In the genomic region with DNA sequence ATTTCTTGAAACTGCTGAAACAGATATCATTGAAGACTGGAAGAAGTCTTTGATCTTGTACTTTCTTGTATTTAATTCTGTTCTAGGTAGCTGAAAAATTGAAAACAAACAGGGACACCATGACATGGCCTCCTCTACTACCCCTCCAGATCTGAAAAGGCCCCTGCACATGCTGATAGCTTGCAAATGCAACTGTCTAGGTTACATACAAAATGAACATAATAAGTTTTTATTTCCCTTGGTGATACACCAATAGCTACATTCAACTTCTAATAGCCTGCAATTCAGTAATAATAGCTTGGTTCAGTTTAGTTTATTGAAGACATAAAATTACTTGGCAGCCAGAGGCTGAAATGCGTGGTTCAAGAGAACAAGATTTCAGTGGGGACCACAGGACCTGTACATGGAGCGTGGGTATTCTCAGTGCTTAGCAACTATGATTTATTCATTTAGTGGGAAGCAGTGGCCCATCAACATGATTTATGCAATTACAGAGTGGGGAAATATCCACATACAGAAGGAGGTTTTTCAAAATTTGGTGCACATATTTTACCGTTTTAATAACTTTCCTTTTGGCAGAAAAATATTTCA, we compare ENCODE assay signal across 21 mouse cellular contexts.
A peak's percentile ranks its signal among the peaks of the same experiment; 100 is the strongest.
DNase-seq lines count a peak whose midpoint lies in the region; ATAC-seq and TF ChIP-seq lines count a peak whose summit lies in the region.
"Had no signal": no experiment of that assay in that cellular context is flagged by ENCODE, and none has a peak within 500 bp of the region (broad histone marks: within the 10 kb centered on the region; RNA-seq: fewer than 3 reads in every experiment).

No protein-coding gene starts in this region.

- H3K4me2 ChIP-seq in hindbrain, embryonic 16.5 days (ENCODE audit: low read length) = no peak overlapping the region
- H3K4me2 ChIP-seq in hindbrain, embryonic 14.5 days (replicated peaks) = no peak overlapping the region
- H3K4me2 ChIP-seq in neural tube, embryonic 13.5 days = no peak overlapping the region
- no peak overlapping the region for H3K4me2 ChIP-seq in neural tube, embryonic 15.5 days
- no peak overlapping the region for H3K4me2 ChIP-seq in intestine, postnatal 0 days (replicated peaks; ENCODE audit: low read depth)
- H3K4me2 ChIP-seq: embryonic facial prominence, embryonic 12.5 days; forebrain, embryonic 13.5 days; forebrain, embryonic 15.5 days had no signal

- H3K9me3 ChIP-seq in hindbrain, embryonic 16.5 days (ENCODE audit: control insufficient read depth, low read length) = no peaks in the 10 kb centered on the region
- no peaks in the 10 kb centered on the region for H3K9me3 ChIP-seq in hindbrain, embryonic 14.5 days (ENCODE audit: control insufficient read depth, low read length)
- H3K9me3 ChIP-seq in neural tube, embryonic 13.5 days = no peaks in the 10 kb centered on the region
- H3K9me3 ChIP-seq in neural tube, embryonic 15.5 days (replicated peaks) = no peaks in the 10 kb centered on the region
- no peaks in the 10 kb centered on the region for H3K9me3 ChIP-seq in intestine, postnatal 0 days (ENCODE audit: control insufficient read depth)
- H3K9me3 ChIP-seq: embryonic facial prominence, embryonic 10.5 days; embryonic facial prominence, embryonic 12.5 days; forebrain, embryonic 13.5 days; forebrain, embryonic 15.5 days had no signal

- ATAC-seq in hindbrain, embryonic 16.5 days = 0 out of 2 replicates have a peak, but pooled peaks have one; percentile 20
- ATAC-seq in hindbrain, embryonic 14.5 days (ENCODE audit: low FRiP score) = no peak
- ATAC-seq in neural tube, embryonic 13.5 days (ENCODE audit: low read depth) = peak; percentile 83
- peak; percentile 86 for ATAC-seq in neural tube, embryonic 15.5 days (ENCODE audit: low FRiP score)
- no peak for ATAC-seq in intestine, postnatal 0 days
- ATAC-seq: forebrain, embryonic 13.5 days; forebrain, embryonic 15.5 days; forebrain, postnatal 0 days had no signal

- TF ChIP-seq POLR2A in brain, embryonic 14.5 days (IDR thresholded peaks at IDR 0.05; ENCODE audit: borderline replicate concordance, extremely low read depth, insufficient read depth, insufficient read length, poor library complexity, severe bottlenecking) = no peak

- H3K4me1 ChIP-seq in hindbrain, embryonic 16.5 days (ENCODE audit: control insufficient read depth, insufficient read depth, low read depth, low read length) = no peaks in the 10 kb centered on the region
- no peaks in the 10 kb centered on the region for H3K4me1 ChIP-seq in hindbrain, embryonic 14.5 days (replicated peaks; ENCODE audit: control insufficient read depth, insufficient read depth, low read length)
- H3K4me1 ChIP-seq in neural tube, embryonic 13.5 days (replicated peaks) = no peaks in the 10 kb centered on the region
- no peaks in the 10 kb centered on the region for H3K4me1 ChIP-seq in neural tube, embryonic 15.5 days
- H3K4me1 ChIP-seq in intestine, postnatal 0 days (replicated peaks; ENCODE audit: control insufficient read depth, insufficient read depth, low read length) = no peaks in the 10 kb centered on the region
- H3K4me1 ChIP-seq: embryonic facial prominence, embryonic 10.5 days; embryonic facial prominence, embryonic 12.5 days; forebrain, embryonic 13.5 days; forebrain, embryonic 15.5 days had no signal

- WGBS in hindbrain, embryonic 16.5 days = 74% methylated on average over 3 of the region's 3 CpGs
- 71% methylated on average over 3 of the region's 3 CpGs for WGBS in hindbrain, embryonic 14.5 days
- WGBS in neural tube, embryonic 13.5 days = 60% methylated on average over 3 of the region's 3 CpGs
- 54% methylated on average over 3 of the region's 3 CpGs for WGBS in neural tube, embryonic 15.5 days
- WGBS in intestine, postnatal 0 days = 82% methylated on average over 3 of the region's 3 CpGs

- H3K27ac ChIP-seq in hindbrain, embryonic 16.5 days (ENCODE audit: low read depth, low read length) = no peak overlapping the region
- H3K27ac ChIP-seq in hindbrain, embryonic 14.5 days = no peak overlapping the region
- H3K27ac ChIP-seq in neural tube, embryonic 13.5 days (replicated peaks) = no peak overlapping the region
- no peak overlapping the region for H3K27ac ChIP-seq in neural tube, embryonic 15.5 days (replicated peaks)
- no peak overlapping the region for H3K27ac ChIP-seq in intestine, postnatal 0 days (ENCODE audit: low read depth, low read length)
- H3K27ac ChIP-seq: embryonic facial prominence, embryonic 10.5 days; embryonic facial prominence, embryonic 12.5 days; forebrain, embryonic 13.5 days; forebrain, embryonic 15.5 days had no signal

- TF ChIP-seq CTCF in brain, embryonic 14.5 days (IDR thresholded peaks at IDR 0.05; ENCODE audit: borderline replicate concordance, extremely low read depth, insufficient read depth, insufficient read length) = no peak
- no peak for TF ChIP-seq CTCF in intestine, postnatal 0 days (IDR thresholded peaks at IDR 0.05; ENCODE audit: low read depth)

- H3K36me3 ChIP-seq in hindbrain, embryonic 16.5 days (ENCODE audit: control insufficient read depth, insufficient read depth, low read length) = no peaks in the 10 kb centered on the region
- no peaks in the 10 kb centered on the region for H3K36me3 ChIP-seq in hindbrain, embryonic 14.5 days (replicated peaks; ENCODE audit: control insufficient read depth, insufficient read depth)
- no peaks in the 10 kb centered on the region for H3K36me3 ChIP-seq in neural tube, embryonic 13.5 days
- no peaks in the 10 kb centered on the region for H3K36me3 ChIP-seq in neural tube, embryonic 15.5 days
- H3K36me3 ChIP-seq in intestine, postnatal 0 days (ENCODE audit: control insufficient read depth, insufficient read depth) = no peaks in the 10 kb centered on the region
- H3K36me3 ChIP-seq: embryonic facial prominence, embryonic 10.5 days; embryonic facial prominence, embryonic 12.5 days; forebrain, embryonic 15.5 days had no signal

- DNase-seq in hindbrain, embryonic 14.5 days (ENCODE audit: low spot score) = no peak
- no peak for DNase-seq in neural tube, embryonic 10.5 days (ENCODE audit: extremely low spot score, low spot score)
- DNase-seq in brain, embryonic 14.5 days (ENCODE audit: low read depth) = peak; percentile 3
- DNase-seq in cerebellum, adult 9-10 months = no peak
- DNase-seq: adrenal gland, adult 2 months; adrenal gland, postnatal 10 days; adrenal gland, postnatal 25 days; cerebellum, adult 11 months; cerebellum, adult 18-20 months; cerebellum, adult 8-10 months; cerebellum, postnatal 10 days; cerebellum, postnatal 25 days; forebrain, postnatal 0 days had no signal

- H3K27me3 ChIP-seq in hindbrain, embryonic 16.5 days (replicated peaks; ENCODE audit: control insufficient read depth, insufficient read depth, low read length) = no peaks in the 10 kb centered on the region
- H3K27me3 ChIP-seq in hindbrain, embryonic 14.5 days (ENCODE audit: control insufficient read depth, insufficient read depth, low read length) = no peaks in the 10 kb centered on the region
- H3K27me3 ChIP-seq in neural tube, embryonic 13.5 days = no peaks in the 10 kb centered on the region
- no peaks in the 10 kb centered on the region for H3K27me3 ChIP-seq in neural tube, embryonic 15.5 days (replicated peaks)
- no peaks in the 10 kb centered on the region for H3K27me3 ChIP-seq in intestine, postnatal 0 days (replicated peaks; ENCODE audit: control insufficient read depth, insufficient read depth, low read length)
- H3K27me3 ChIP-seq: embryonic facial prominence, embryonic 12.5 days; forebrain, embryonic 13.5 days; forebrain, embryonic 15.5 days had no signal

- H3K9ac ChIP-seq in hindbrain, embryonic 16.5 days (ENCODE audit: low read depth, low read length) = no peak overlapping the region
- no peak overlapping the region for H3K9ac ChIP-seq in hindbrain, embryonic 14.5 days
- no peak overlapping the region for H3K9ac ChIP-seq in neural tube, embryonic 13.5 days
- H3K9ac ChIP-seq in neural tube, embryonic 15.5 days (replicated peaks) = no peak overlapping the region
- no peak overlapping the region for H3K9ac ChIP-seq in intestine, postnatal 0 days (ENCODE audit: low read depth, low read length)
- H3K9ac ChIP-seq: embryonic facial prominence, embryonic 12.5 days; forebrain, embryonic 13.5 days; forebrain, embryonic 15.5 days; forebrain, postnatal 0 days had no signal

- no peak overlapping the region for H3K4me3 ChIP-seq in hindbrain, embryonic 16.5 days (ENCODE audit: low read length)
- no peak overlapping the region for H3K4me3 ChIP-seq in hindbrain, embryonic 14.5 days (replicated peaks; ENCODE audit: low read length)
- H3K4me3 ChIP-seq in neural tube, embryonic 13.5 days = no peak overlapping the region
- H3K4me3 ChIP-seq in neural tube, embryonic 15.5 days (replicated peaks) = no peak overlapping the region
- no peak overlapping the region for H3K4me3 ChIP-seq in intestine, postnatal 0 days (ENCODE audit: low read depth, low read length)
- H3K4me3 ChIP-seq: embryonic facial prominence, embryonic 10.5 days; embryonic facial prominence, embryonic 12.5 days; forebrain, embryonic 13.5 days; forebrain, embryonic 15.5 days had no signal

Comparison
In these comparisons a context has a peak if more than half of its experiments do, and no peak if none do; other contexts are left out.
1. ATAC-seq: peak in hindbrain, embryonic 16.5 days (single experiment), neural tube, embryonic 13.5 days (single experiment) and neural tube, embryonic 15.5 days (single experiment); none in hindbrain, embryonic 14.5 days (single experiment) and intestine, postnatal 0 days (single experiment).